Mouse (Mus musculus) R1 (cell line): ENCODE measurements at regions not wholly inside any gene's neighbourhood (a gene's known extent, or its start where the extent isn't known, plus 50 kb on each side); places are given as distances from the start of the nearest gene placed in this dataset.

Experiments
- DNase-seq: peaks from one replicate; pipeline ENCODE4 v3.0.0-alpha.2; 2018; ENCODE audit warnings: low read depth, low spot score

- DNase-seq: peak; percentile 81
Observed at GRCm38 (mm10) chr11:65495034-65495433, 225.2 kb upstream of the Myocd start.

GRCm38 (mm10) chr11:65490426-65490825, 220.6 kb upstream of the Myocd start:
- no peak for DNase-seq

GRCm38 (mm10) chr11:65475821-65476540, 206.2 kb upstream of the Myocd start:
- DNase-seq: no peak

- DNase-seq: peak; percentile 4
Observed at GRCm38 (mm10) chr11:65475302-65475701, 205.5 kb upstream of the Myocd start.

GRCm38 (mm10) chr11:65469762-65470741, 200.3 kb upstream of the Myocd start:
- DNase-seq: no peak

- no peak for DNase-seq
Observed at GRCm38 (mm10) chr11:65461044-65461443, 191.3 kb upstream of the Myocd start.

- DNase-seq: no peak
Observed at GRCm38 (mm10) chr11:65448436-65448835, 178.6 kb upstream of the Myocd start.

- DNase-seq: no peak
Observed at GRCm38 (mm10) chr11:65443466-65444024, 173.8 kb upstream of the Myocd start.

GRCm38 (mm10) chr11:65435699-65436161, 165.9 kb upstream of the Myocd start:
- DNase-seq: no peak

- DNase-seq: no peak
Observed at GRCm38 (mm10) chr11:65421889-65422288, 152.1 kb upstream of the Myocd start.

GRCm38 (mm10) chr11:65408621-65409020, 138.8 kb upstream of the Myocd start:
- DNase-seq: peak; percentile 72

GRCm38 (mm10) chr11:65402460-65403154, 132.8 kb upstream of the Myocd start:
- no peak for DNase-seq

GRCm38 (mm10) chr11:65389238-65389637, 119.4 kb upstream of the Myocd start:
- DNase-seq: no peak

- peak; percentile 13 for DNase-seq
Observed at GRCm38 (mm10) chr11:65386291-65387061, 116.7 kb upstream of the Myocd start.

GRCm38 (mm10) chr11:65375361-65375760, 105.6 kb upstream of the Myocd start:
- no peak for DNase-seq

- DNase-seq: no peak
Observed at GRCm38 (mm10) chr11:65373136-65373535, 103.3 kb upstream of the Myocd start.

GRCm38 (mm10) chr11:65372309-65372811, 102.6 kb upstream of the Myocd start:
- DNase-seq: no peak

GRCm38 (mm10) chr11:65367825-65368224, 98.0 kb upstream of the Myocd start:
- no peak for DNase-seq

- DNase-seq: no peak
Observed at GRCm38 (mm10) chr11:65366677-65367370, 97.0 kb upstream of the Myocd start.
